Mouse (Mus musculus): ENCODE measurements around the gene Treml1.

The Treml1 gene

GRCm38 (mm10) chr17:48409380-48410298 lies 49.9 kb downstream of the Treml1 start, which contains the start of the genes Nfya and Oard1:
Gene Nfya (minus strand): TSS chr17:48409906.
Gene Oard1 (plus strand): TSS chr17:48410014.
- DNase-seq (ENCODE audit: low spot score) = peak; percentile 100

GRCm38 (mm10) chr17:48410299-48410785 lies 50.6 kb downstream of the Treml1 start:
- peak; percentile 71 for DNase-seq (ENCODE audit: low spot score)

DNA sequence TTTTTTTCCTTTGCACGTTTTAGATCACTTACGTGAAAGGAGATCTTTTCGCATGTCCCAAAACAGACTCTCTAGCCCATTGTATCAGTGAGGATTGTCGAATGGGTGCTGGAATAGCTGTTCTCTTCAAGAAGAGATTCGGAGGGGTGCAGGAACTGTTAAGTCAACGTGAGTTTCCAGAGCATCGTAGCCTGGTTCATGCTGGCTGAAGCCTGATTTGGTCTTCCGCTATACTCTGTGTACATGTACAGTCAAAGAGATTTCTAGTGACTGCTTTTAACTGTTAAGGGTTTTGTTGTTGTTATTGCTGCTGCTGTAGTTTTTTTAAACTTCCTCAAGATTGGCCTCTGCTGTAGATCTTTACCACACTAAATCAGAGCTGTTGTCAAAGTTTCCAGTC lies 51.5 kb downstream of the Treml1 start:
- DNase-seq (ENCODE audit: low spot score) = peak; percentile 36

DNA sequence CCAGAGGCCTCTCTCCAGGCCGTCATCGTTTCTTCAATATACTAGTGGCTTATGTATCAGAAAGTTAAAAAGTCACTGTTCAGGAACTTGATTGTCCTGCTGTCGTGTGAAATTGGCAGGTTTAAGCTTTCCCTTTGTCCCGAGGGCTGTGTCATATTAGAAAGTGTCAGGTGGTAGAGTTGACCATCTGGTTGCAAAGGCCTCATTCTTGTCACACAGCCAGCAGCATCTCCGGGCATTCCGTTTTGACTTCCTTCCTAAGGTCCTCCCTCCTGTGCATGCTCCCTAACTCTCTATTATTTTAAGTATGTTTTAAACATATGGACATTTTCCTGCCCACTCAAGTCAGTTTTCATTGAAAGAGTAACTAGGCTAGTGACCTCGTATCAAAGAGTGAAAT lies 56.3 kb downstream of the Treml1 start:
- DNase-seq (ENCODE audit: low spot score) = no peak
